13 mouse cellular contexts compared by ENCODE assay signal in the genomic region with DNA sequence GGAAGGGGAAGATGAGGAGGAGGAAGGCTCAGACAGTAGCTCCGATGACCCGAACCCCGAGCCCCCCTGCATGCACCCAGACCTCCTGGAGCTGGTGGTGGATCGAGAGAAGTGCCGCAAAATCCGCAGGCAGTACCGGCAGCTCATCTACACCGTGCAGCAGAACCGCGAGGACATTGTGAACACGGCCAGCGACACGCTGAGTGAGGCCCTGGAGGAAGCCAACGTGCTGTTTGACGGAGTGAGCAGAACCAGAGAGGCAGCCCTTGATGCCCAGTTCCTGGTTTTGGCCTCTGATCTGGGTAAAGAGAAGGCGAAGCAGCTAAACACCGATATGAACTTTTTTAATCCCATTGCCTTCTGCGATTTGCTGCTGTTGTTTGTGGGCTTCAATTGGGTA. TPM values are rescaled to one million over a fixed set of nuclear protein-coding genes. Genes with fewer than 3 reads are reported as not detected.
DNase-seq lines count a peak whose midpoint lies in the region; ATAC-seq and TF ChIP-seq lines count a peak whose summit lies in the region.
"Had no signal": no experiment of that assay in that cellular context is flagged by ENCODE, and none has a peak within 500 bp of the region (broad histone marks: within the 10 kb centered on the region; RNA-seq: fewer than 3 reads in every experiment).

No protein-coding gene starts in this region.

- no peak for ATAC-seq in midbrain, embryonic 14.5 days (ENCODE audit: low FRiP score, low TSS enrichment)
- ATAC-seq in midbrain, embryonic 16.5 days = no peak
- peak; percentile 11; the same call in 1 of the 2 replicates for ATAC-seq in monocyte, adult 5-6 weeks (replicated peaks; ENCODE audit: insufficient number of reproducible peaks, low FRiP score, low TSS enrichment, poor library complexity, severe bottlenecking)
- ATAC-seq: intestine, postnatal 0 days had no signal

- peaks cover 29% of the 10 kb centered on the region for H3K36me3 ChIP-seq in midbrain, embryonic 14.5 days (ENCODE audit: control insufficient read depth, insufficient read depth, low read length)
- no peaks in the 10 kb centered on the region for H3K36me3 ChIP-seq in midbrain, embryonic 16.5 days (ENCODE audit: control insufficient read depth, insufficient read depth, low read length)

- H3K4me3 ChIP-seq in midbrain, embryonic 14.5 days (replicated peaks; ENCODE audit: low read depth, low read length) = no peak overlapping the region
- no peak overlapping the region for H3K4me3 ChIP-seq in midbrain, embryonic 16.5 days (ENCODE audit: low read depth, low read length)
- H3K4me3 ChIP-seq in bone marrow, adult 2 months (replicated peaks; ENCODE audit: control insufficient read depth, low read depth, low read length) = peak overlapping the region; percentile 22
- H3K4me3 ChIP-seq: heart, adult 2 months had no signal

- H3K9me3 ChIP-seq in midbrain, embryonic 14.5 days (ENCODE audit: control insufficient read depth, low read length) = no peaks in the 10 kb centered on the region
- no peaks in the 10 kb centered on the region for H3K9me3 ChIP-seq in midbrain, embryonic 16.5 days (replicated peaks; ENCODE audit: control insufficient read depth, low read length, poor library complexity, severe bottlenecking)

- H3K27ac ChIP-seq in midbrain, embryonic 14.5 days (replicated peaks; ENCODE audit: low read depth, low read length) = no peak overlapping the region; the same call in 1 of the 2 replicates
- H3K27ac ChIP-seq in midbrain, embryonic 16.5 days (ENCODE audit: low read length) = no peak overlapping the region
- H3K27ac ChIP-seq in bone marrow, adult 2 months (ENCODE audit: control insufficient read depth, insufficient read depth, low read depth, low read length, poor library complexity) = peak overlapping the region; percentile 60
- H3K27ac ChIP-seq: heart, adult 2 months; liver, embryonic 14.5 days; macrophage had no signal

- peaks cover 17% of the 10 kb centered on the region; the same call in 1 of the 2 replicates for H3K4me1 ChIP-seq in midbrain, embryonic 14.5 days (ENCODE audit: control insufficient read depth, insufficient read depth, low read length)
- peaks cover 20% of the 10 kb centered on the region for H3K4me1 ChIP-seq in midbrain, embryonic 16.5 days (ENCODE audit: control insufficient read depth, insufficient read depth, low read length)
- H3K4me1 ChIP-seq in bone marrow, adult 2 months (ENCODE audit: control insufficient read depth, insufficient read depth, low read length) = peaks cover 4% of the 10 kb centered on the region

- H3K4me2 ChIP-seq in midbrain, embryonic 14.5 days (ENCODE audit: low read length) = peak overlapping the region; percentile 24
- no peak overlapping the region for H3K4me2 ChIP-seq in midbrain, embryonic 16.5 days (ENCODE audit: low read length)

- DNase-seq in cerebellum, postnatal 36 days = peak; percentile 11 to 14
- no peak for DNase-seq in cerebellum, adult 9-10 months
- no peak for DNase-seq in midbrain, embryonic 14.5 days
- no peak for DNase-seq in right cerebral cortex, postnatal 14 days
- DNase-seq: heart, adult 2 months; heart, postnatal 10 days; layer of hippocampus, adult 9-11 months had no signal

- no peaks in the 10 kb centered on the region for H3K27me3 ChIP-seq in midbrain, embryonic 14.5 days (ENCODE audit: control insufficient read depth, insufficient read depth, low read length)
- no peaks in the 10 kb centered on the region for H3K27me3 ChIP-seq in midbrain, embryonic 16.5 days (ENCODE audit: control insufficient read depth, insufficient read depth, low read depth, low read length)

- H3K9ac ChIP-seq in midbrain, embryonic 14.5 days (replicated peaks; ENCODE audit: low read length) = no peak overlapping the region
- no peak overlapping the region for H3K9ac ChIP-seq in midbrain, embryonic 16.5 days (ENCODE audit: low read depth, low read length)
- H3K9ac ChIP-seq: liver, embryonic 14.5 days had no signal

- WGBS in midbrain, embryonic 14.5 days = 84% methylated on average over 18 of the region's 18 CpGs
- 78% methylated on average over 18 of the region's 18 CpGs for WGBS in midbrain, embryonic 16.5 days
- WGBS in bone marrow, adult 2 months = 23% methylated on average over 18 of the region's 18 CpGs

- TF ChIP-seq POLR2A in bone marrow, adult 2 months (IDR thresholded peaks at IDR 0.05; ENCODE audit: borderline replicate concordance, control insufficient read depth, low read depth, low read length) = no peak

- TF ChIP-seq CTCF in bone marrow, adult 2 months (IDR thresholded peaks at IDR 0.05; ENCODE audit: control insufficient read depth, insufficient read depth, low read length) = no peak

RNA-seq across cellular contexts. Expression of a gene that starts 0.4 kb away (rescaled TPM):
- 0.50 and 0.59 TPM in 2 replicates for polyA plus RNA-seq in midbrain, embryonic 14.5 days (2014; fragmentation: Nextera tagmentation; extraction: Ambion mirVana)
- 0.36 and 0.42 TPM in 2 replicates for polyA plus RNA-seq in midbrain, embryonic 16.5 days (2015; fragmentation: Nextera tagmentation; extraction: Ambion mirVana)
- 2.0 and 5.8 TPM in 2 replicates for polyA plus RNA-seq in bone marrow, adult 2 months (2011; ENCODE audit: insufficient read depth, insufficient read length, low replicate concordance, missing spikeins)
- 9.6 to 18.2 TPM (median 16.2 TPM) in 3 replicates for total RNA-seq in monocyte, adult 5-6 weeks (2017)

RNA-seq across cellular contexts. Expression of a gene that starts 33.1 kb away (rescaled TPM):
- 118 and 150 TPM in 2 replicates for polyA plus RNA-seq in midbrain, embryonic 14.5 days (2014; fragmentation: Nextera tagmentation; extraction: Ambion mirVana)
- polyA plus RNA-seq in midbrain, embryonic 16.5 days (2015; fragmentation: Nextera tagmentation; extraction: Ambion mirVana) = 101 and 115 TPM in 2 replicates
- polyA plus RNA-seq in bone marrow, adult 2 months (2011; ENCODE audit: insufficient read depth, insufficient read length, low replicate concordance, missing spikeins) = 13.1 and 20.2 TPM in 2 replicates
- 68.5 to 96.1 TPM (median 73.4 TPM) in 3 replicates for total RNA-seq in monocyte, adult 5-6 weeks (2017)

Comparison
In these comparisons a context has a peak if more than half of its experiments do, and no peak if none do; other contexts are left out.
1. DNase-seq: peak in cerebellum, postnatal 36 days (2 of 2); none in cerebellum, adult 9-10 months (single experiment), midbrain, embryonic 14.5 days (single experiment) and right cerebral cortex, postnatal 14 days (single experiment).